Mouse (Mus musculus) myocyte (in vitro differentiated cells): ENCODE results near the gene St5.

ENCODE experiments used
- MAX ChIP-seq: IDR thresholded peaks from one replicate; pipeline ENCODE4 v1.6.1; 2011; ENCODE audit warnings: low read depth, mild to moderate bottlenecking, control low read depth
- POLR2A ChIP-seq: IDR thresholded peaks from one replicate; pipeline ENCODE4 v1.6.1; 2011; ENCODE audit warnings: low read depth, mild to moderate bottlenecking, control low read depth, moderate library complexity; ENCODE audit not compliant: insufficient read length
- REST ChIP-seq: IDR thresholded peaks from one replicate; pipeline ENCODE4 v1.6.1; 2011; ENCODE audit warnings: mild to moderate bottlenecking, control low read depth, moderate library complexity; ENCODE audit not compliant: insufficient read depth, insufficient read length
- SRF ChIP-seq: IDR thresholded peaks from one replicate; pipeline ENCODE4 v1.6.1; 2011; ENCODE audit warnings: low read depth; ENCODE audit not compliant: control insufficient read depth, insufficient read length
- TCF12 ChIP-seq: IDR thresholded peaks from one replicate; pipeline ENCODE4 v1.6.1; 2011; ENCODE audit warnings: mild to moderate bottlenecking, control low read depth; ENCODE audit not compliant: poor library complexity, insufficient read depth, severe bottlenecking

- no peak for TF ChIP-seq POLR2A
- TF ChIP-seq SRF: no peak
- TF ChIP-seq MAX: no peak
- TF ChIP-seq TCF12: no peak
- TF ChIP-seq REST: no peak
Measured at GRCm38 (mm10) chr7:109741060-109741459, 37.7 kb upstream of the St5 start.
